Mouse (Mus musculus) liver, adult 2 months (tissue): ENCODE data around the gene Fgfr2. TPM values are rescaled to one million over a fixed set of nuclear protein-coding genes. Genes with fewer than 3 reads are reported as not detected.

Experiments used
- DNase-seq: peaks from one replicate; pipeline ENCODE4 v3.0.0-alpha.2; 2011; ENCODE audit warnings: low read depth, low spot score; ENCODE audit errors: extremely low read depth
- H3K27ac ChIP-seq: fragments of 200-500 bp; replicated peaks from 2 replicates; pipeline ENCODE4 v1.5.1; 2012; ENCODE audit warnings: low read depth, mild to moderate bottlenecking, control low read depth, inconsistent platforms, low read length; ENCODE audit not compliant: insufficient read depth
- H3K27me3 ChIP-seq: fragments of 200-500 bp; 2 replicates; pipeline ENCODE4 v1.6.1; 2012; ENCODE audit warnings: mild to moderate bottlenecking, moderate library complexity, low read length, inconsistent platforms; ENCODE audit not compliant: control insufficient read depth, insufficient read depth
- H3K36me3 ChIP-seq: fragments of 200-500 bp; 2 replicates; pipeline ENCODE4 v1.6.1; 2012; ENCODE audit warnings: low read length, inconsistent platforms; ENCODE audit not compliant: control insufficient read depth, insufficient read depth
- H3K4me1 ChIP-seq: fragments of 200-500 bp; 2 replicates; pipeline ENCODE4 v1.6.1; 2011; ENCODE audit warnings: low read length; ENCODE audit not compliant: control insufficient read depth, insufficient read depth
- H3K4me3 ChIP-seq: fragments of 200-500 bp; 2 replicates; pipeline ENCODE4 v1.5.1; 2011; ENCODE audit warnings: low read depth, mild to moderate bottlenecking, control low read depth, low read length, moderate library complexity; ENCODE audit not compliant: insufficient read depth
- H3K79me2 ChIP-seq: fragments of 200-500 bp; 2 replicates; pipeline ENCODE4 v1.6.1; 2012; ENCODE audit warnings: inconsistent platforms, mild to moderate bottlenecking, low read length, moderate library complexity; ENCODE audit not compliant: control insufficient read depth, insufficient read depth
- H3K9ac ChIP-seq: fragments of 200-500 bp; 2 replicates; pipeline ENCODE4 v1.6.1; 2012; ENCODE audit warnings: low read depth, mild to moderate bottlenecking, control low read depth, inconsistent platforms, low read length
- CTCF ChIP-seq: fragments of 200-500 bp; IDR thresholded peaks from 2 replicates; pipeline ENCODE4 v1.5.1; 2011; ENCODE audit warnings: low read depth, low read length, control low read depth
- POLR2A ChIP-seq: fragments of 200-500 bp; IDR thresholded peaks from 2 replicates; pipeline ENCODE4 v1.6.1; 2011; ENCODE audit warnings: low read length, control low read depth; ENCODE audit not compliant: insufficient read depth; ENCODE audit errors: extremely low read depth
- WGBS: fragments of 180-500 bp; shearing (Covaris S2); methylation state at CpG from one replicate; pipeline ENCODE4 v1.1.7; 2018; 5-methylcytosine and 5-hydroxymethylcytosine counted together
- polyA plus RNA-seq: library from polyadenylated mRNA; depleted of rRNA; stranded (reverse); fragments of >200 nt; gene quantifications from 2 replicates; pipeline ENCODE4 v1.2.3, GENCODE M21; 2012
- total RNA-seq: library from RNA; depleted of rRNA; stranded (reverse); fragments of >200 nt; gene quantifications from 2 replicates; pipeline ENCODE4 v1.2.3, GENCODE M21; 2014

Fgfr2 gene
- total and polyA plus RNA-seq, 2 experiments: 16.7 to 35.2 TPM

GRCm38 (mm10) chr7:132158321-132159025 lies 964.7 kb downstream of the Fgfr2 start:
- Histone ChIP-seq H3K9ac (no peak overlapping the region), H3K4me3 (no peak overlapping the region), H3K27ac (no peak overlapping the region), H3K27me3 (peaks cover 7% of the 10 kb centered on the region; the same call in 1 of the 2 replicates), H3K79me2 (no peaks in the 10 kb centered on the region), H3K36me3 (no peaks in the 10 kb centered on the region), H3K4me1 (no peaks in the 10 kb centered on the region)
- no peak for TF ChIP-seq POLR2A
- no peak for TF ChIP-seq CTCF
- no peak for DNase-seq
- WGBS: 89% methylated on average over 9 of the region's 9 CpGs

DNA sequence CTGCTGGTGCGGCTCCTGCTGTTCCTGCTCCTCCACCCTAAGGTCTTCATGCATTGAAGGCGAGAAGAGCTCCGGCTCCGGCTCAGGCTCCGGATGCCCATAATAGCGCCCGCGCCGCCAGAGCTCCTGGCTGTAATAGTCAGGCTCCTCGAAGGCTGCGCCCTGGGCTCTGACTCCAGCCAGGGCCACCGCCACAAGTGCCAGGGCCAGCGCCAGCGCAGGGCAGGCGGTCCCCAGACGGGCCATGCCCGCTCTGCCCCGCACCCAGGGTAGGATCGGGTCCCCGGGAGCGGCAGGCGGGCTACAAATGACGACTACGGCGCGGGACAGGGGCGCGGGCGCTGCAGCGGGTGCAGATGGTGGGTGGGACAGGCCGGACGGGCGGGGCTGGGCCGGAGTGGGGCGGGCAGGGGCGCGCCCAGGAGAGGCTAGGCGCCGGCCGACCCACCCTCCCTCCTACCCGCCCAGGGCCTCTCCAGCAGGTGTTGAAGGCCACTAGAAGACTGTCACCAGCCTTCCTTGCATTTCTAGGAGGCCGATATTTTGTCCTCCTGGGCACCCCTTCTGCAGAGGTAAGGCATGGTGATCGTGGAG lies 968.7 kb downstream of the Fgfr2 start, which contains the start of gene Cpxm2:
Gene Cpxm2 (minus strand): TSS at position 372 of the 594 bp plus-strand sequence.
- 5% methylated on average over 43 of the region's 43 CpGs for whole genome bisulfite sequencing

DNA sequence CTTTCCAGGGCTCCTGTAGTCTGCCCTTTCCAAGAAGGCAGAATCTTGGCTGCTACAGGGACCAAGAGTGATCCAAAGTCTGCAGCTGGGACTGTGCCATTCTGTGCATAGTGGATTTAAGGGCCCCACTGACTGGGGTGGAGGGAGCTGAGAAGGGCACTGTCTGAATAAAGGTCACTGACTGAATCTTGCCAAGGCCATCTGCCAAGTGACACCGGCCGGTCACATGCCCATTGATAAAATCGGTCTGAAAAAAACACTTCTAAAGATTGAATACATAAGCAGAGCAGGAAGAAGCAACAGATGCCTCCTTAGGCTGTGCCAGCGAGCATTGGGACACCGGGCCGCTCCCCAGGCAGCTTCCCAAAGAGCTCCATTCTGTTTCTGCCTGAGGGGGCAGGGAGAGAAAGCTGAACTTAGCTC lies 969.4 kb downstream of the Fgfr2 start:
- H3K27me3 ChIP-seq: peaks cover 7% of the 10 kb centered on the region; the same call in 1 of the 2 replicates
- 0 out of 2 replicates have a peak overlapping the region, but pooled peaks have one; percentile 4 for H3K4me3 ChIP-seq
- WGBS: 34% methylated on average over 6 of the region's 6 CpGs
- H3K36me3 ChIP-seq: no peaks in the 10 kb centered on the region
- DNase-seq: no peak
- no peak overlapping the region for H3K9ac ChIP-seq
- H3K79me2 ChIP-seq: no peaks in the 10 kb centered on the region
- TF ChIP-seq CTCF (no peak), POLR2A (no peak)
- no peaks in the 10 kb centered on the region for H3K4me1 ChIP-seq
- H3K27ac ChIP-seq: no peak overlapping the region

More for the DNA sequence above, 968.7 kb downstream of the Fgfr2 start, which contains the start of gene Cpxm2:
- Histone ChIP-seq H3K79me2 (no peaks in the 10 kb centered on the region), H3K27ac (no peak within 1 kb of the TSS), H3K4me3 (peak within 1 kb of the TSS; percentile 16; the same call in 1 of the 2 replicates), H3K9ac (no peak within 1 kb of the TSS), H3K36me3 (no peaks in the 10 kb centered on the region), H3K27me3 (peaks cover 7% of the 10 kb centered on the region; the same call in 1 of the 2 replicates), H3K4me1 (no peaks in the 10 kb centered on the region)
- DNase-seq: no peak
- TF ChIP-seq POLR2A (no peak), CTCF (no peak)

- DNase-seq: no peak
- TF ChIP-seq POLR2A (no peak), CTCF (no peak)
- Histone ChIP-seq H3K79me2 (no peaks in the 10 kb centered on the region), H3K4me3 (no peak overlapping the region), H3K27me3 (no peaks in the 10 kb centered on the region), H3K4me1 (no peaks in the 10 kb centered on the region), H3K36me3 (no peaks in the 10 kb centered on the region), H3K9ac (no peak overlapping the region), H3K27ac (no peak overlapping the region)
- WGBS: 79% methylated on average over 15 of the region's 15 CpGs
These were observed 977.8 kb downstream of the Fgfr2 start for GRCm38 (mm10) chr7:132145227-132145800.

- no peak for TF ChIP-seq POLR2A
- no peak for TF ChIP-seq CTCF
- DNase-seq: no peak
- no peaks in the 10 kb centered on the region for H3K27me3 ChIP-seq
- H3K36me3 ChIP-seq: no peaks in the 10 kb centered on the region
- H3K4me1 ChIP-seq: no peaks in the 10 kb centered on the region
- H3K4me3 ChIP-seq: no peak overlapping the region
- no peaks in the 10 kb centered on the region for H3K79me2 ChIP-seq
- H3K9ac ChIP-seq: no peak overlapping the region
- WGBS: 82% methylated on average over 6 of the region's 6 CpGs
- no peak overlapping the region for H3K27ac ChIP-seq
These were observed 994.5 kb downstream of the Fgfr2 start for GRCm38 (mm10) chr7:132128687-132129086.
